Mouse (Mus musculus): ENCODE measurements at regions not wholly inside any gene's neighbourhood (a gene's known extent, or its start where the extent isn't known, plus 50 kb on each side); places are given as distances from the start of the nearest gene placed in this dataset.
A peak's percentile ranks its signal among the peaks of the same experiment; 100 is the strongest.

- TF ChIP-seq CTCF (IDR thresholded peaks at IDR 0.05; ENCODE audit: low read depth), result peak; percentile 54
- no peak for TF ChIP-seq EP300 (IDR thresholded peaks at IDR 0.05; ENCODE audit: low read depth)
Observed at GRCm38 (mm10) chr9:23016733-23017132, 206.1 kb upstream of the Bmper start.
